Mouse (Mus musculus): ENCODE measurements around the gene Tnk2. TPM values are rescaled to one million over a fixed set of nuclear protein-coding genes. Genes with fewer than 3 reads are reported as not detected.

The Tnk2 gene
- total and polyA plus RNA-seq, 2 experiments = 1.9 to 35.7 TPM

DNA sequence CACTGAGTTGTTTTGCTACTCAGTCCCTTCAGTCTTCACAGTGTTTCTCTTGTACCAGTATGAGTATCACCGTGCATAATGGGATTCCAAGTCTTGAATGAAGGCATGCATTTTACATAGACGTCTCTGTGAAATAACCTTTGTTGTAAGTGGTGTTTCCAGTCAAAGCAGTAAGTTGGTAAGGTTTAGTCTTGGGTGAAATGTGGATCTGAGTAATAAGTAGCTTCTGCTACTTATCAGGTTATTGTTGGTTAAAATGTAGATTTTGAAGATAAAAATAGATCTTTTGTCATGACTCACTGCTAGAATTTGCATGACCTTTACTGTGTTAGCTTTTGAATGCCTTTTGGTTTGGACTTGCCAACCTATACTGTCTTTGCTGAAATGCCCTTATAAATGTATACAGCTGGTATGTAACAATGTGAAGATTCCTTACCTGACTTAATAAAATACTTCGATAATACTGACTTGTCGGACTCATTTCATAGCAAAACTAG is 11.3 kb upstream of the Tnk2 start:
- no peaks in the 10 kb centered on the region for H3K27me3 ChIP-seq (ENCODE audit: control insufficient read depth, insufficient read depth, low read length)
- TF ChIP-seq CTCF (IDR thresholded peaks at IDR 0.05; ENCODE audit: low read depth, low read length) (no peak), POLR2A (IDR thresholded peaks at IDR 0.05; ENCODE audit: extremely low read depth, insufficient read depth, low read length) (no peak)
- peaks cover 41% of the 10 kb centered on the region for H3K36me3 ChIP-seq (ENCODE audit: control insufficient read depth, insufficient read depth, low read length)

DNA sequence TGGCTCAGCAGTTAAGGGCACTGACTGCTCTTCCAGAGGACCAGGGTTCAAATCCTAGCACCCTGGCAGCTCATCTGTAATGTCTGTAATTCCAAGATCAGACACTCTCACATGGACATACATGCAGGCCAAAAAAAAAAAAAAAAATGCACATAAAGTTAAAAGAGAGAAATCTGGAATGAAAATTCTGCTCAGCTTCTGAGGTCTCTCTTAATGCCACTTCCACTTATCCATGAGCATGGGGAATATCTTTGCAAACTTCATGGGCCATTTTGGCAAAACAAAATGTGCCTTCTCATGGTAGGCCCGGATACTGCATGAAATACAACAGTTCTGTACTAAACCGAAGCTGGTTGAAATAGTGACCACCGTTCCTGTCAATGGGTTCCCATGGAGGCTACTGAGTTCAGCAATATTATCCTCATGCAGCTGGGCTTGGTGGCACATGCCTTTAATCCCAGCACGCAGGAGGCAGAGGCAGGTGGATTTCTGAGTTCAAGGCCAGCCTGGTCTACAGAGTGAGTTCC is 10.1 kb upstream of the Tnk2 start:
- no peak overlapping the region for H3K4me3 ChIP-seq (ENCODE audit: insufficient read depth, low read depth, low read length)
- no peak for DNase-seq (ENCODE audit: extremely low read depth, low read depth, low spot score)
- no peak for TF ChIP-seq CTCF (IDR thresholded peaks at IDR 0.05; ENCODE audit: low read depth, low read length)
- H3K79me2 ChIP-seq (ENCODE audit: control insufficient read depth, insufficient read depth, low read length) = no peaks in the 10 kb centered on the region
- no peak overlapping the region for H3K27ac ChIP-seq (replicated peaks; ENCODE audit: insufficient read depth, low read depth, low read length)
- no peak overlapping the region for H3K9ac ChIP-seq (ENCODE audit: low read depth, low read length)
- WGBS = 91% methylated on average over 4 of the region's 4 CpGs
- no peaks in the 10 kb centered on the region for H3K4me1 ChIP-seq (ENCODE audit: control insufficient read depth, insufficient read depth, low read length)
- H3K27me3 ChIP-seq (ENCODE audit: control insufficient read depth, insufficient read depth, low read length) = no peaks in the 10 kb centered on the region
- peaks cover 34% of the 10 kb centered on the region for H3K36me3 ChIP-seq (ENCODE audit: control insufficient read depth, insufficient read depth, low read length)

More for the DNA sequence above, 11.3 kb upstream of the Tnk2 start:
- Histone ChIP-seq H3K79me2 (ENCODE audit: control insufficient read depth, insufficient read depth, low read length) (no peaks in the 10 kb centered on the region), H3K4me1 (ENCODE audit: control insufficient read depth, insufficient read depth, low read length) (no peaks in the 10 kb centered on the region), H3K9ac (ENCODE audit: low read depth, low read length) (no peak overlapping the region), H3K27ac (replicated peaks; ENCODE audit: insufficient read depth, low read depth, low read length) (no peak overlapping the region), H3K4me3 (ENCODE audit: insufficient read depth, low read depth, low read length) (no peak overlapping the region)
- no peak for DNase-seq (ENCODE audit: extremely low read depth, low read depth, low spot score)
- WGBS = 95% methylated on average over 4 of the region's 4 CpGs

DNA sequence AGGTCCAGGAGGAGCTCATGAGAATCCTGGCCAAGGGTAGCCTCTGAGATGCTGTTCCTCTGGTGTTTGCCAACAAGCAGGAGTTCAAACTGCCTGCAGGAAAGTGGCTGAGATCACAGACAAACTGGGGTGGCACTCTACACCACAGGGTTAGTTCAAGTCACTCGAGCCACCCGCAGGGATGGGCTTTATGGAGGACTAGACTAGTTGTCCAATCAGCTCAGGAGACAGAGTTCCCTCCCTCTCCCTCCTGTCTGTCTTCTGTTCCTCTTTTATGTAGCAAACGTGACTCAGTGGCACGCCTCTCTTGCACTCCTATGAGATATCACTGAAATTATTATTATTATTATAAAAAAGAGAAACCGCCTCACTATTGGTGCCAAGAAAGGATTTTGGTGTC is 9.5 kb upstream of the Tnk2 start:
- no peak for DNase-seq (ENCODE audit: extremely low read depth, low read depth, low spot score)
- no peaks in the 10 kb centered on the region for H3K4me1 ChIP-seq (ENCODE audit: control insufficient read depth, insufficient read depth, low read length)
- H3K79me2 ChIP-seq (ENCODE audit: control insufficient read depth, insufficient read depth, low read length) = no peaks in the 10 kb centered on the region
- H3K27me3 ChIP-seq (ENCODE audit: control insufficient read depth, insufficient read depth, low read length) = no peaks in the 10 kb centered on the region
- no peak overlapping the region for H3K4me3 ChIP-seq (ENCODE audit: insufficient read depth, low read depth, low read length)
- no peak overlapping the region for H3K9ac ChIP-seq (ENCODE audit: low read depth, low read length)
- WGBS = 91% methylated on average over 5 of the region's 5 CpGs
- H3K36me3 ChIP-seq (ENCODE audit: control insufficient read depth, insufficient read depth, low read length) = peaks cover 29% of the 10 kb centered on the region
- H3K27ac ChIP-seq (replicated peaks; ENCODE audit: insufficient read depth, low read depth, low read length) = no peak overlapping the region
- no peak for TF ChIP-seq POLR2A (IDR thresholded peaks at IDR 0.05; ENCODE audit: extremely low read depth, insufficient read depth, low read length)
- TF ChIP-seq CTCF (IDR thresholded peaks at IDR 0.05; ENCODE audit: low read depth, low read length) = no peak

DNA sequence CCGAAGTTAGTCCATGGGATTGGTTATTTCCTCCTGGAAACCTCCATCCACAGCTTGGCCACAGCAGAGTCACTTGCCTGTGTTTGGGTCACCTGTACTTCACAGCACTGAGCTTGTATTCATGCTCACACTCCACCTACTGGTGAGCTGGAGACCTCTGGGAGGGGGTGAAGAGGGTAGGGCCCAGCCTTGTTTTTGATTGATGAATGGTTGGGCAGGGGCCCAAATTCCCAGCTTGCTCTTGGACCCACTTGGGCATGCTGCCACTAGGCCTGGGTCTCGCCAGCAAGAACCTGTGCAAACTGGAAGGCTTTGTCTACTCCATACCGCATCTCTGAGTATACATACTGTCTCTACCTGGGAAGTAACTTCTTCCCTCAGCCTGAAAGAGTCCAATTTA is 8.4 kb upstream of the Tnk2 start:
- H3K4me3 ChIP-seq (ENCODE audit: insufficient read depth, low read depth, low read length) = no peak overlapping the region
- H3K4me1 ChIP-seq (ENCODE audit: control insufficient read depth, insufficient read depth, low read length) = no peaks in the 10 kb centered on the region; the same call in 1 of the 2 replicates
- TF ChIP-seq POLR2A (IDR thresholded peaks at IDR 0.05; ENCODE audit: extremely low read depth, insufficient read depth, low read length) (no peak), CTCF (IDR thresholded peaks at IDR 0.05; ENCODE audit: low read depth, low read length) (peak; percentile 19; the same call in 1 of the 2 replicates)
- no peaks in the 10 kb centered on the region for H3K79me2 ChIP-seq (ENCODE audit: control insufficient read depth, insufficient read depth, low read length)
- H3K36me3 ChIP-seq (ENCODE audit: control insufficient read depth, insufficient read depth, low read length) = peaks cover 19% of the 10 kb centered on the region
- DNase-seq (ENCODE audit: extremely low read depth, low read depth, low spot score) = no peak
- H3K27ac ChIP-seq (replicated peaks; ENCODE audit: insufficient read depth, low read depth, low read length) = no peak overlapping the region
- H3K9ac ChIP-seq (ENCODE audit: low read depth, low read length) = no peak overlapping the region
- no peaks in the 10 kb centered on the region for H3K27me3 ChIP-seq (ENCODE audit: control insufficient read depth, insufficient read depth, low read length)
- WGBS = 75% methylated on average over 3 of the region's 3 CpGs

DNA sequence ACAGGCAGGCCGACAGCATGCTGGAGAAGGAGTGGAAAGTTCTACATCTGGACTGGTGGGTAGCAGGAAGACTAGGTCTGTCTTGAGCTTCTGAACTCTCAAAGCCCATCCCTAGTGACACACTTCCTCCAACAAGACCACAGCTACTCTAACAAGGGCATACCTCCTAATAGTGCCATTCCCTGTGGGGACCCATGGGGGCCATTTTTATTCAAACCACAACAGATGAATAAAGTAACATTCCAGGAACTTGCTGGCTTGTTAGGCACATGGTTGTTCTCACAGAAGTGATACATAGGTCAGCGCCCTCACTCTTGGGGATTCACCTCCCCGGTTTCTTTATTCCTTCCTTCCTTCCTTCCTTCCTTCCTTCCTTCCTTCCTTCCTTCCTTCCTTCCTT is 7.3 kb upstream of the Tnk2 start:
- TF ChIP-seq POLR2A (IDR thresholded peaks at IDR 0.05; ENCODE audit: extremely low read depth, insufficient read depth, low read length) (no peak), CTCF (IDR thresholded peaks at IDR 0.05; ENCODE audit: low read depth, low read length) (no peak)
- Histone ChIP-seq H3K79me2 (ENCODE audit: control insufficient read depth, insufficient read depth, low read length) (no peaks in the 10 kb centered on the region), H3K4me3 (ENCODE audit: insufficient read depth, low read depth, low read length) (no peak overlapping the region), H3K9ac (ENCODE audit: low read depth, low read length) (no peak overlapping the region), H3K27me3 (ENCODE audit: control insufficient read depth, insufficient read depth, low read length) (no peaks in the 10 kb centered on the region), H3K4me1 (ENCODE audit: control insufficient read depth, insufficient read depth, low read length) (no peaks in the 10 kb centered on the region; the same call in 1 of the 2 replicates), H3K27ac (replicated peaks; ENCODE audit: insufficient read depth, low read depth, low read length) (no peak overlapping the region), H3K36me3 (ENCODE audit: control insufficient read depth, insufficient read depth, low read length) (peaks cover 11% of the 10 kb centered on the region)
- 90% methylated on average over 3 of the region's 3 CpGs for WGBS
- DNase-seq (ENCODE audit: extremely low read depth, low read depth, low spot score) = no peak

DNA sequence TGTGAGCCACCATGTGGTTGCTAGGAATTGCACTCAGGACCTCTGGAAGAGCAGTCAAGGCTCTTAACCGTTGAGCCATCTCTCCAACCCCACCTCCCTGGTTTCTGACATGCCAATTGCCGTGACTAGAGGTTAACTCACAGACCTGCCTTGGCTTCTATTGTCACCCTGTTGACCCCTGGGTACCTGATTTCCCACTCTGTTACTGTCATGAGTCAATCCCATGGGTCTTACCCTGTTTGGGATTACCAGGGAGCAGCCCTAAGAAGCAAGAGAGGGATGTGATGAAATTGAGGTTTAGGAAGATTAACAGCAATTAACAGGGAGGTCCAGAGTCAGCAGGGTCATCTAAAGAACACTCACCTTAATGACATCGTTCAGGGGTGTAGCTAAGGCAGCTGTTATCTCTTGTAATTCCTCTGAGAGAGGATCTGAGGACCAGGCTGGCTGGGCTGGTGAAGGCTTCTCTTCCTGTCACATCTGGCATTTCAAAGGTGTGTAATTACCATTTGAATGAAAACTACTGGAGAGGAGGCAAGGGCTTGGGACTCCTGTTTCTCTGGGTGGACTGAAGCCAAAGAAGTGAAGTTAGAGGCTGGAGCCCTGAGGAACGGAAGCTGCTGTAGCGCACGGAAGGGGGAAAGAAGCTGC is 6.7 kb upstream of the Tnk2 start:
- no peak for DNase-seq (ENCODE audit: extremely low read depth, low read depth, low spot score)
- Histone ChIP-seq H3K4me1 (ENCODE audit: control insufficient read depth, insufficient read depth, low read length) (no peaks in the 10 kb centered on the region; the same call in 1 of the 2 replicates), H3K27me3 (ENCODE audit: control insufficient read depth, insufficient read depth, low read length) (no peaks in the 10 kb centered on the region), H3K27ac (replicated peaks; ENCODE audit: insufficient read depth, low read depth, low read length) (no peak overlapping the region), H3K36me3 (ENCODE audit: control insufficient read depth, insufficient read depth, low read length) (peaks cover 8% of the 10 kb centered on the region; the same call in 1 of the 2 replicates), H3K79me2 (ENCODE audit: control insufficient read depth, insufficient read depth, low read length) (no peaks in the 10 kb centered on the region), H3K9ac (ENCODE audit: low read depth, low read length) (no peak overlapping the region), H3K4me3 (ENCODE audit: insufficient read depth, low read depth, low read length) (no peak overlapping the region)
- 49% methylated on average over 6 of the region's 6 CpGs for WGBS
- TF ChIP-seq POLR2A (IDR thresholded peaks at IDR 0.05; ENCODE audit: extremely low read depth, insufficient read depth, low read length) = no peak
- no peak for TF ChIP-seq CTCF (IDR thresholded peaks at IDR 0.05; ENCODE audit: low read depth, low read length)

Data from liver, adult 2 months (tissue).